Mouse (Mus musculus) forebrain, embryonic 14.5 days (tissue): Measurements from ENCODE around the gene Gm20388. TPM values are rescaled to one million over a fixed set of nuclear protein-coding genes. Genes with fewer than 3 reads are reported as not detected.

ENCODE experiments used
- ATAC-seq: fragments of 200-750 bp; cut with Nextera tagmentation; 2 replicates; pipeline ENCODE4 v1.8.0; 2017; ENCODE audit warnings: mild to moderate bottlenecking, moderate library complexity
- DNase-seq: peaks from one replicate; pipeline ENCODE4 v3.0.0-alpha.2; 2015; ENCODE audit warnings: low spot score
- H3K27ac ChIP-seq: fragments of 300-500 bp; sonication (generic); 2 replicates; pipeline ENCODE4 v1.5.1; 2014; ENCODE audit warnings: low read depth, mild to moderate bottlenecking, control low read depth, low read length, moderate library complexity
- H3K27me3 ChIP-seq: fragments of 300-500 bp; sonication (generic); replicated peaks from 2 replicates; pipeline ENCODE4 v1.6.1; 2014; ENCODE audit warnings: low read length, control low read depth, mixed read lengths; ENCODE audit not compliant: control insufficient read depth, insufficient read depth
- H3K36me3 ChIP-seq: fragments of 300-500 bp; sonication (generic); 2 replicates; pipeline ENCODE4 v1.6.1; 2014; ENCODE audit warnings: low read length, control low read depth; ENCODE audit not compliant: control insufficient read depth, insufficient read depth
- H3K4me1 ChIP-seq: fragments of 300-500 bp; sonication (generic); 2 replicates; pipeline ENCODE4 v1.6.1; 2014; ENCODE audit warnings: antibody characterized with exemption, low read length, control low read depth; ENCODE audit not compliant: control insufficient read depth, insufficient read depth
- H3K4me2 ChIP-seq: fragments of 300-500 bp; sonication (generic); 2 replicates; pipeline ENCODE4 v1.6.1; 2014; ENCODE audit warnings: mild to moderate bottlenecking, control low read depth, low read length
- H3K4me3 ChIP-seq: fragments of 300-500 bp; sonication (generic); 2 replicates; pipeline ENCODE4 v1.5.1; 2014; ENCODE audit warnings: low read depth, low read length, control low read depth
- H3K9ac ChIP-seq: fragments of 300-500 bp; sonication (generic); 2 replicates; pipeline ENCODE4 v1.6.1; 2014; ENCODE audit warnings: mild to moderate bottlenecking, low read length, control low read depth, moderate library complexity
- H3K9me3 ChIP-seq: fragments of 300-500 bp; sonication (generic); replicated peaks from 2 replicates; pipeline ENCODE4 v1.6.1; 2016; ENCODE audit warnings: low read length, control low read depth, mixed read lengths; ENCODE audit not compliant: control insufficient read depth
- WGBS: fragments of 180-500 bp; shearing (Covaris S2); extraction: QIAGEN DNeasy Blood & Tissue Kit; methylation state at CpG from one replicate; pipeline ENCODE4 v1.1.7; 2014; 5-methylcytosine and 5-hydroxymethylcytosine counted together
- polyA plus RNA-seq: library from polyadenylated mRNA; unstranded; fragments of >200 nt; fragmentation: Nextera tagmentation; extraction: Ambion mirVana; gene quantifications from 2 replicates; pipeline ENCODE4 v1.2.1, GENCODE M21; 2014

Gene Gm20388
- polyA plus RNA-seq, 1 experiment from 2014 or later = 7.4 TPM

- WGBS = 82% methylated on average over 18 of the region's 18 CpGs
- Histone ChIP-seq H3K9ac (no peak overlapping the region), H3K4me2 (no peak overlapping the region), H3K4me3 (no peak overlapping the region), H3K27ac (no peak overlapping the region), H3K36me3 (no peaks in the 10 kb centered on the region), H3K4me1 (no peaks in the 10 kb centered on the region), H3K9me3 (no peaks in the 10 kb centered on the region), H3K27me3 (no peaks in the 10 kb centered on the region)
- ATAC-seq (no peak), DNase-seq (no peak)
These were observed 1614.6 kb downstream of the Gm20388 start for GRCm38 (mm10) chr8:121525111-121525818.

GRCm38 (mm10) chr8:121526811-121527550 is 1616.3 kb downstream of the Gm20388 start:
- WGBS = 59% methylated on average over 6 of the region's 6 CpGs
- Histone ChIP-seq H3K36me3 (no peaks in the 10 kb centered on the region), H3K27me3 (no peaks in the 10 kb centered on the region), H3K4me3 (no peak overlapping the region), H3K27ac (no peak overlapping the region), H3K9ac (no peak overlapping the region), H3K4me1 (no peaks in the 10 kb centered on the region), H3K9me3 (no peaks in the 10 kb centered on the region), H3K4me2 (no peak overlapping the region)
- DNase-seq (no peak), ATAC-seq (no peak)

GRCm38 (mm10) chr8:121527751-121528150 is 1617.1 kb downstream of the Gm20388 start:
- H3K9me3 ChIP-seq = no peaks in the 10 kb centered on the region
- no peak for DNase-seq
- H3K4me1 ChIP-seq = no peaks in the 10 kb centered on the region
- H3K9ac ChIP-seq = no peak overlapping the region
- no peak overlapping the region for H3K4me2 ChIP-seq
- H3K27me3 ChIP-seq = no peaks in the 10 kb centered on the region
- ATAC-seq = no peak
- no peak overlapping the region for H3K4me3 ChIP-seq
- 85% methylated on average over 9 of the region's 9 CpGs for WGBS
- no peaks in the 10 kb centered on the region for H3K36me3 ChIP-seq
- H3K27ac ChIP-seq = no peak overlapping the region

GRCm38 (mm10) chr8:121528790-121529189 is 1618.1 kb downstream of the Gm20388 start:
- no peak for DNase-seq
- H3K9me3 ChIP-seq = no peaks in the 10 kb centered on the region
- no peaks in the 10 kb centered on the region for H3K27me3 ChIP-seq
- H3K36me3 ChIP-seq = no peaks in the 10 kb centered on the region
- WGBS = 86% methylated on average over 15 of the region's 15 CpGs
- no peak overlapping the region for H3K9ac ChIP-seq
- H3K4me1 ChIP-seq = no peaks in the 10 kb centered on the region
- H3K4me3 ChIP-seq = no peak overlapping the region
- ATAC-seq = no peak
- H3K4me2 ChIP-seq = no peak overlapping the region
- H3K27ac ChIP-seq = no peak overlapping the region

GRCm38 (mm10) chr8:121530639-121531038 is 1620.0 kb downstream of the Gm20388 start:
- H3K4me3 ChIP-seq = no peak overlapping the region
- no peak overlapping the region for H3K4me2 ChIP-seq
- no peak for DNase-seq
- ATAC-seq = no peak
- H3K27ac ChIP-seq = no peak overlapping the region
- H3K4me1 ChIP-seq = no peaks in the 10 kb centered on the region
- 81% methylated on average over 10 of the region's 10 CpGs for WGBS
- no peaks in the 10 kb centered on the region for H3K9me3 ChIP-seq
- H3K27me3 ChIP-seq = no peaks in the 10 kb centered on the region
- H3K36me3 ChIP-seq = no peaks in the 10 kb centered on the region
- no peak overlapping the region for H3K9ac ChIP-seq

GRCm38 (mm10) chr8:121532381-121532780 is 1621.7 kb downstream of the Gm20388 start:
- H3K27ac ChIP-seq = no peak overlapping the region
- 40% methylated on average over 5 of the region's 5 CpGs for WGBS
- H3K4me2 ChIP-seq = no peak overlapping the region
- H3K27me3 ChIP-seq = no peaks in the 10 kb centered on the region
- no peaks in the 10 kb centered on the region for H3K36me3 ChIP-seq
- DNase-seq = peak; percentile 31
- no peak overlapping the region for H3K4me3 ChIP-seq
- no peaks in the 10 kb centered on the region for H3K4me1 ChIP-seq
- no peak for ATAC-seq
- no peak overlapping the region for H3K9ac ChIP-seq
- H3K9me3 ChIP-seq = no peaks in the 10 kb centered on the region

GRCm38 (mm10) chr8:121541862-121542261 is 1631.2 kb downstream of the Gm20388 start:
- Histone ChIP-seq H3K9ac (no peak overlapping the region), H3K9me3 (no peaks in the 10 kb centered on the region), H3K27ac (no peak overlapping the region), H3K27me3 (no peaks in the 10 kb centered on the region), H3K4me1 (no peaks in the 10 kb centered on the region), H3K4me2 (no peak overlapping the region), H3K4me3 (no peak overlapping the region), H3K36me3 (no peaks in the 10 kb centered on the region)
- ATAC-seq = no peak
- 86% methylated on average over 19 of the region's 19 CpGs for WGBS
- DNase-seq = no peak

- no peak for ATAC-seq
- H3K9me3 ChIP-seq = no peaks in the 10 kb centered on the region
These were observed 1632.3 kb downstream of the Gm20388 start for GRCm38 (mm10) chr8:121542901-121543300.

GRCm38 (mm10) chr8:121544276-121544785 is 1633.7 kb downstream of the Gm20388 start, which contains the start of gene 1700018B08Rik:
1700018B08Rik (minus strand) TSS chr8:121544320.
- Histone ChIP-seq H3K4me2 (no peak within 1 kb of the TSS), H3K4me3 (no peak within 1 kb of the TSS), H3K4me1 (no peaks in the 10 kb centered on the region), H3K27me3 (no peaks in the 10 kb centered on the region), H3K27ac (no peak within 1 kb of the TSS), H3K9ac (no peak within 1 kb of the TSS), H3K36me3 (peaks cover under 1% of the 10 kb centered on the region), H3K9me3 (no peaks in the 10 kb centered on the region)
- WGBS = 88% methylated on average over 12 of the region's 12 CpGs
- ATAC-seq (no peak), DNase-seq (no peak)

More at GRCm38 (mm10) chr8:121542901-121543300, 1632.3 kb downstream of the Gm20388 start:
- Histone ChIP-seq H3K4me1 (no peaks in the 10 kb centered on the region), H3K9ac (no peak overlapping the region), H3K4me2 (no peak overlapping the region), H3K27ac (no peak overlapping the region), H3K4me3 (no peak overlapping the region), H3K27me3 (no peaks in the 10 kb centered on the region), H3K36me3 (no peaks in the 10 kb centered on the region)
- WGBS = 67% methylated on average over 13 of the region's 13 CpGs
- no peak for DNase-seq
